13 mouse cellular contexts compared by ENCODE assay signal in genomic region chr10:60805436-60806206, GRCm38 (mm10). TPM values are rescaled to one million over a fixed set of nuclear protein-coding genes. Genes with fewer than 3 reads are reported as not detected.
DNase-seq lines count a peak whose midpoint lies in the region; ATAC-seq lines count a peak whose summit lies in the region.
"Had no signal": no experiment of that assay in that cellular context is flagged by ENCODE, and none has a peak within 500 bp of the region (broad histone marks: within the 10 kb centered on the region; RNA-seq: fewer than 3 reads in every experiment).

No protein-coding gene starts in this region.

- ATAC-seq in heart, embryonic 14.5 days (ENCODE audit: insufficient number of reproducible peaks, insufficient read depth, low FRiP score, low read depth): peak; percentile 46
- ATAC-seq in intestine, embryonic 15.5 days: no peak
- ATAC-seq: midbrain, embryonic 13.5 days had no signal

- peak; percentile 96 for DNase-seq in heart, adult 11 months
- no peak for DNase-seq in heart, adult 8-10 months (ENCODE audit: low spot score)
- peak; percentile 74 for DNase-seq in urinary bladder, postnatal 14 days (ENCODE audit: low spot score)
- DNase-seq in urinary bladder, postnatal 10 days (ENCODE audit: low spot score): no peak
- DNase-seq in urinary bladder, postnatal 36 days (ENCODE audit: low spot score in 2 of 2): peak; percentile 56 to 68
- DNase-seq in spleen, postnatal 4 days (ENCODE audit: low spot score in 2 of 2): no peak
- DNase-seq: left cerebral cortex, postnatal 4 days had no signal

- no peak overlapping the region for H3K4me3 ChIP-seq in heart, embryonic 14.5 days (ENCODE audit: control insufficient read depth in 1 of 2, insufficient read depth in 1 of 2, low read depth in 1 of 2, low read length in 2 of 2)
- no peak overlapping the region for H3K4me3 ChIP-seq in intestine, embryonic 15.5 days (replicated peaks)
- H3K4me3 ChIP-seq: erythroblast, embryonic 14.5 days; midbrain, embryonic 13.5 days; neural tube, embryonic 12.5 days had no signal

- peak overlapping the region; percentile 31; the same call in 1 of the 2 replicates for H3K4me2 ChIP-seq in heart, embryonic 14.5 days (ENCODE audit: low read length)
- H3K4me2 ChIP-seq in intestine, embryonic 15.5 days (replicated peaks): no peak overlapping the region
- H3K4me2 ChIP-seq: hindbrain, embryonic 14.5 days; midbrain, embryonic 13.5 days; neural tube, embryonic 12.5 days had no signal

- no peaks in the 10 kb centered on the region for H3K27me3 ChIP-seq in heart, embryonic 14.5 days (ENCODE audit: control insufficient read depth, insufficient read depth, low read length)
- H3K27me3 ChIP-seq in intestine, embryonic 15.5 days (replicated peaks): no peaks in the 10 kb centered on the region
- H3K27me3 ChIP-seq: neural tube, embryonic 12.5 days had no signal

- H3K9me3 ChIP-seq in heart, embryonic 14.5 days (ENCODE audit: control insufficient read depth, low read length): no peaks in the 10 kb centered on the region
- H3K9me3 ChIP-seq in intestine, embryonic 15.5 days: no peaks in the 10 kb centered on the region
- H3K9me3 ChIP-seq: midbrain, embryonic 13.5 days; neural tube, embryonic 12.5 days had no signal

- no peak overlapping the region; the same call in 1 of the 2 replicates for H3K9ac ChIP-seq in heart, embryonic 14.5 days (ENCODE audit: low read length)
- H3K9ac ChIP-seq in intestine, embryonic 15.5 days: no peak overlapping the region
- H3K9ac ChIP-seq: hindbrain, embryonic 14.5 days; midbrain, embryonic 13.5 days; neural tube, embryonic 12.5 days had no signal

- 27% methylated on average over 21 of the region's 21 CpGs for WGBS in heart, embryonic 14.5 days
- 70% methylated on average over 21 of the region's 21 CpGs for WGBS in intestine, embryonic 15.5 days

- H3K36me3 ChIP-seq in heart, embryonic 14.5 days (ENCODE audit: control insufficient read depth, insufficient read depth, low read length): 0 out of 2 replicates have a peak, but pooled peaks cover 3% of the 10 kb centered on the region
- no peaks in the 10 kb centered on the region for H3K36me3 ChIP-seq in intestine, embryonic 15.5 days
- H3K36me3 ChIP-seq: midbrain, embryonic 13.5 days; neural tube, embryonic 12.5 days had no signal

- H3K27ac ChIP-seq in heart, embryonic 14.5 days (replicated peaks in 1 of 2; ENCODE audit: control insufficient read depth in 1 of 2, insufficient read depth in 1 of 2, low read depth in 2 of 2, low read length in 2 of 2): peak overlapping the region; percentile 42 to 100
- H3K27ac ChIP-seq in intestine, embryonic 15.5 days: no peak overlapping the region
- H3K27ac ChIP-seq: hindbrain, embryonic 14.5 days; midbrain, embryonic 13.5 days; neural tube, embryonic 12.5 days had no signal

- peaks cover 89 to 98% of the 10 kb centered on the region in 2 experiments for H3K4me1 ChIP-seq in heart, embryonic 14.5 days (ENCODE audit: control insufficient read depth in 2 of 2, insufficient read depth in 2 of 2, low read length in 2 of 2)
- peaks cover 55% of the 10 kb centered on the region for H3K4me1 ChIP-seq in intestine, embryonic 15.5 days (replicated peaks)

RNA-seq across cellular contexts. Expression of gene Unc5b, which starts 25.8 kb away (rescaled TPM):
- 10 to 100 TPM in 3 of 4 experiments, 1 to 10 TPM in 1; 9.6 to 14.5 (median 12.0) TPM for total RNA-seq in heart, adult 8-10 months (2022)
- 11.5 and 13.3 TPM in 2 replicates for polyA plus RNA-seq in heart, embryonic 14.5 days (2014; fragmentation: Nextera tagmentation; extraction: Ambion mirVana)
- 4.6 and 5.1 TPM in 2 replicates for polyA plus RNA-seq in intestine, embryonic 15.5 days (2015; fragmentation: Nextera tagmentation; extraction: Ambion mirVana)
- polyA plus RNA-seq: erythroblast, embryonic 14.5 days had no signal

RNA-seq across cellular contexts. Expression of gene Slc29a3, which starts 53.0 kb away (rescaled TPM):
- total RNA-seq in heart, adult 8-10 months (2022): 1 to 10 TPM; 3.5 to 4.9 (median 3.8) TPM
- polyA plus RNA-seq in heart, embryonic 14.5 days (2014; fragmentation: Nextera tagmentation; extraction: Ambion mirVana): 4.4 and 4.5 TPM in 2 replicates
- 9.1 and 11.1 TPM in 2 replicates for polyA plus RNA-seq in intestine, embryonic 15.5 days (2015; fragmentation: Nextera tagmentation; extraction: Ambion mirVana)

Comparison
In these comparisons a context has a peak if more than half of its experiments do, and no peak if none do; other contexts are left out.
1. DNase-seq: peak in heart, adult 11 months (single experiment), urinary bladder, postnatal 14 days (single experiment) and urinary bladder, postnatal 36 days (2 of 2); none in heart, adult 8-10 months (single experiment), urinary bladder, postnatal 10 days (single experiment) and spleen, postnatal 4 days (0 of 2).